ENCODE assay signal across 8 mouse cellular contexts in genomic region chr16:91485841-91486240, GRCm38 (mm10). TPM values are rescaled to one million over a fixed set of nuclear protein-coding genes. Genes with fewer than 3 reads are reported as not detected.
A peak's percentile ranks its signal among the peaks of the same experiment; 100 is the strongest.
DNase-seq lines count a peak whose midpoint lies in the region; ATAC-seq lines count a peak whose summit lies in the region.

No protein-coding gene starts in this region.

- no peak for DNase-seq in kidney, postnatal 10 days
- DNase-seq in induced T-regulatory cell, adult 2 months (ENCODE audit: low read depth), result peak; percentile 68
- no peak for DNase-seq in testis, postnatal 14 days (ENCODE audit: low spot score)
- no peak for DNase-seq in thymus, postnatal 14 days

- peak overlapping the region; percentile 94 for H3K9ac ChIP-seq in kidney, embryonic 16.5 days (replicated peaks; ENCODE audit: low read length)
- H3K9ac ChIP-seq in neural tube, embryonic 13.5 days, result peak overlapping the region; percentile 98

- peaks cover 20% of the 10 kb centered on the region for H3K36me3 ChIP-seq in kidney, embryonic 16.5 days (ENCODE audit: insufficient read depth, low read length)
- peaks cover 17% of the 10 kb centered on the region for H3K36me3 ChIP-seq in neural tube, embryonic 13.5 days

- no peaks in the 10 kb centered on the region for H3K27me3 ChIP-seq in kidney, embryonic 16.5 days (ENCODE audit: insufficient read depth, low read length)
- H3K27me3 ChIP-seq in neural tube, embryonic 13.5 days, result no peaks in the 10 kb centered on the region

- 27% methylated on average over 5 of the region's 5 CpGs for WGBS in kidney, embryonic 16.5 days
- WGBS in neural tube, embryonic 13.5 days, result 39% methylated on average over 5 of the region's 5 CpGs

- H3K4me1 ChIP-seq in kidney, embryonic 16.5 days (ENCODE audit: insufficient read depth, low read length), result peaks cover 9% of the 10 kb centered on the region
- peaks cover 6% of the 10 kb centered on the region for H3K4me1 ChIP-seq in brown adipose tissue, adult 24 weeks (ENCODE audit: control insufficient read depth, insufficient read depth, insufficient read length, low read length)
- H3K4me1 ChIP-seq in neural tube, embryonic 13.5 days (replicated peaks), result peaks cover 21% of the 10 kb centered on the region

- H3K9me3 ChIP-seq in kidney, embryonic 16.5 days (ENCODE audit: low read length), result no peaks in the 10 kb centered on the region
- H3K9me3 ChIP-seq in neural tube, embryonic 13.5 days, result no peaks in the 10 kb centered on the region

- peak overlapping the region; percentile 98 for H3K27ac ChIP-seq in kidney, embryonic 16.5 days (ENCODE audit: low read length)
- peak overlapping the region; percentile 80 for H3K27ac ChIP-seq in brown adipose tissue, adult 24 weeks (replicated peaks; ENCODE audit: low read depth, low read length)
- H3K27ac ChIP-seq in neural tube, embryonic 13.5 days (replicated peaks), result peak overlapping the region; percentile 97

- H3K4me3 ChIP-seq in kidney, embryonic 16.5 days (ENCODE audit: low read length), result peak overlapping the region; percentile 92
- peak overlapping the region; percentile 69 for H3K4me3 ChIP-seq in brown adipose tissue, adult 24 weeks (ENCODE audit: insufficient read depth, low read depth, low read length)
- H3K4me3 ChIP-seq in neural tube, embryonic 13.5 days, result peak overlapping the region; percentile 96

- peak overlapping the region; percentile 84 for H3K4me2 ChIP-seq in kidney, embryonic 16.5 days (replicated peaks; ENCODE audit: low read depth, low read length)
- peak overlapping the region; percentile 87 for H3K4me2 ChIP-seq in neural tube, embryonic 13.5 days

- ATAC-seq in kidney, embryonic 16.5 days (ENCODE audit: low FRiP score, low TSS enrichment), result no peak
- no peak for ATAC-seq in neural tube, embryonic 13.5 days (ENCODE audit: low read depth)
- no peak for ATAC-seq in inflammation-experienced regulatory T-cells, adult 6 months

RNA-seq across cellular contexts. Expression of gene Ifnar1, which starts 0.8 kb away (rescaled TPM):
- 67.3 and 71.8 TPM in 2 replicates for polyA plus RNA-seq in kidney, embryonic 16.5 days (2015; fragmentation: Nextera tagmentation; extraction: Ambion mirVana)
- 18.2 and 19.6 TPM in 2 replicates for polyA plus RNA-seq in brown adipose tissue, adult 24 weeks (2012; ENCODE audit: insufficient read depth, insufficient read length, missing spikeins)
- polyA plus RNA-seq in neural tube, embryonic 13.5 days (2015; fragmentation: Nextera tagmentation; extraction: Ambion mirVana), result 46.5 and 50.4 TPM in 2 replicates
- polyA plus RNA-seq in inflammation-experienced regulatory T-cells, adult 6 months (2017; shearing (Covaris generic)), result 10 to 100 TPM; 61.2 to 75.3 (median 62.6) TPM
